Mouse (Mus musculus) forebrain, embryonic 16.5 days (tissue): Measurements from ENCODE around the gene Slc5a11. TPM values are rescaled to one million over a fixed set of nuclear protein-coding genes. Genes with fewer than 3 reads are reported as not detected.

Experiments used
- ATAC-seq: fragments of 200-750 bp; cut with Nextera tagmentation; 2 replicates; pipeline ENCODE4 v1.8.0; 2017; ENCODE audit warnings: mild to moderate bottlenecking, moderate library complexity
- H3K27ac ChIP-seq: fragments of 300-500 bp; sonication (generic); 2 replicates; pipeline ENCODE4 v1.5.1; 2014; ENCODE audit warnings: low read length, control low read depth
- H3K27me3 ChIP-seq: fragments of 300-500 bp; sonication (generic); replicated peaks from 2 replicates; pipeline ENCODE4 v1.6.1; 2014; ENCODE audit warnings: low read length; ENCODE audit not compliant: control insufficient read depth, insufficient read depth
- H3K36me3 ChIP-seq: fragments of 300-500 bp; sonication (generic); 2 replicates; pipeline ENCODE4 v1.6.1; 2014; ENCODE audit not compliant: control insufficient read depth, insufficient read depth
- H3K4me1 ChIP-seq: fragments of 300-500 bp; sonication (generic); replicated peaks from 2 replicates; pipeline ENCODE4 v1.6.1; 2014; ENCODE audit warnings: low read length; ENCODE audit not compliant: control insufficient read depth, insufficient read depth
- H3K4me2 ChIP-seq: fragments of 300-500 bp; sonication (generic); 2 replicates; pipeline ENCODE4 v1.6.1; 2014; ENCODE audit warnings: mild to moderate bottlenecking, low read length, control low read depth
- H3K4me3 ChIP-seq: fragments of 300-500 bp; sonication (generic); replicated peaks from 2 replicates; pipeline ENCODE4 v1.5.1; 2014; ENCODE audit warnings: mild to moderate bottlenecking, low read length, control low read depth
- H3K9ac ChIP-seq: fragments of 300-500 bp; sonication (generic); replicated peaks from 2 replicates; pipeline ENCODE4 v1.6.1; 2014; ENCODE audit warnings: low read depth, low read length, control low read depth
- H3K9me3 ChIP-seq: fragments of 300-500 bp; sonication (generic); 2 replicates; pipeline ENCODE4 v1.6.1; 2016; ENCODE audit warnings: low read length; ENCODE audit not compliant: control insufficient read depth
- WGBS: fragments of 180-500 bp; shearing (Covaris S2); extraction: QIAGEN DNeasy Blood & Tissue Kit; methylation state at CpG from one replicate; pipeline ENCODE4 v1.1.7; 2014; 5-methylcytosine and 5-hydroxymethylcytosine counted together
- polyA plus RNA-seq: library from polyadenylated mRNA; unstranded; fragments of >200 nt; fragmentation: Nextera tagmentation; extraction: Ambion mirVana; gene quantifications from 2 replicates; pipeline ENCODE4 v1.2.1, GENCODE M21; 2015

Slc5a11 gene
- polyA plus RNA-seq, 1 experiment from 2014 or later: 0.75 TPM

DNA sequence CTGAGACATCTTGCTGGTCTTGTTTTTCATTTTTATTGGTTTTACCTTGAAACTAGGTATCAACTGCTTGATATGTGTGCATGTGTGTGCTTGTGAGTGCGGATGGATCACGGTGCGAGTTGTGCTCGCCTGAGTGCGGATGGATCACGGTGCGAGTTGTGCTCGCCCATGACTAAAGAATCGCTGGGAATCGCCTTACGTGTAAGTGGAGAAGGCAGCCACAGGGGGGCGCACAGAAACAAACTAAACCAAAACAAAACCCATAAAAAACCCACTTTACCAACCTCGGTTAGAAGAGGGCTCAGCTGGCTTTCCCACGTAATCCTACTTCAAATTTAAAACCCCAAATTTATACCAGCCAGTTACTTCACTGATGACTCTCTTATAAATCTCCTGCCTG is 9.3 kb upstream of the Slc5a11 start:
- H3K36me3 ChIP-seq: no peaks in the 10 kb centered on the region
- no peak overlapping the region for H3K27ac ChIP-seq
- no peaks in the 10 kb centered on the region for H3K4me1 ChIP-seq
- H3K4me3 ChIP-seq: no peak overlapping the region
- ATAC-seq: no peak
- no peaks in the 10 kb centered on the region for H3K27me3 ChIP-seq
- WGBS: 33% methylated on average over 14 of the region's 14 CpGs
- H3K9ac ChIP-seq: no peak overlapping the region
- H3K9me3 ChIP-seq: no peaks in the 10 kb centered on the region
- H3K4me2 ChIP-seq: no peak overlapping the region

DNA sequence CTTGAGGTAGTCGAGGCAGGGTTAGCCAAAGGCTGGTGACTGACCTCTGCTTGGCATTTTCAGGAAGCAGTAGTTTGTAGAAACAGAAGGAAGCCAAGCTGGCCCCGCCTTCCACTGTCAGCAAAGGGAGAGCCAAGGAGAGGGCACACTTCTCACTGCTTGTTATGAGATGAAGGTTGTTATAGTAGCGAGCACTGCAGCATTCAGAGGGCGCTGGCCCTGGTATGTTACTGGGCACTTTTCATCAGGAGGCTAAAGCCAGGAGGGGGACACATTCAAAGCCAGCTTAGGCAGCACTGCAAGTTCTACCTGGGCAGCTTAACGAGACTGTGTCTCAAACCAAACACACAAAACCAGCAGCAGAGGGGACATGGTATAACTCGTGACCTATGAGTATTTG is 7.0 kb upstream of the Slc5a11 start:
- Histone ChIP-seq H3K4me1 (no peaks in the 10 kb centered on the region), H3K9me3 (no peaks in the 10 kb centered on the region), H3K27ac (no peak overlapping the region), H3K9ac (no peak overlapping the region), H3K4me3 (no peak overlapping the region), H3K4me2 (no peak overlapping the region), H3K27me3 (no peaks in the 10 kb centered on the region), H3K36me3 (no peaks in the 10 kb centered on the region)
- ATAC-seq: no peak
- WGBS: 73% methylated on average over 6 of the region's 6 CpGs

DNA sequence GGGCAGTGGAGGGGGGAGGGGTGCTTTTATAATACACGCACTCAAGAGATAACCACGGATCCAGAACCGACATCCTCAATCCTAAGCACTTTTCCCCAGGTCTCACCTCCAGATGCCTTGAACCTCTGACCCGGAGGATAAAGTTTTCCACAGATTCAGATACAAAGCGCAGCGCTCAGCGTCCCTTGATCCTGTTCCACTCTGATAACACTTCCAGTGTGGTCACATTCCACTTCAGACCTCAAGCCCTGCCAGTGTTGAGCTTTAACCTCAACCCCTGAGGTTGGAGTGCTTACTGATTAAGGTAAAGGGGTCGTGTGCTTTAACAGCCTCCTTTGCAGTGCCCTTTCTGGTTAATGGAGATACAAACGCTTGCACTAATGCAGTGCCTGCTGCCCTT is 4.7 kb upstream of the Slc5a11 start:
- no peak overlapping the region for H3K4me3 ChIP-seq
- no peaks in the 10 kb centered on the region for H3K36me3 ChIP-seq
- no peak overlapping the region for H3K27ac ChIP-seq
- WGBS: 76% methylated on average over 9 of the region's 9 CpGs
- no peaks in the 10 kb centered on the region for H3K27me3 ChIP-seq
- H3K9me3 ChIP-seq: no peaks in the 10 kb centered on the region
- no peak for ATAC-seq
- H3K4me1 ChIP-seq: no peaks in the 10 kb centered on the region
- H3K9ac ChIP-seq: no peak overlapping the region
- H3K4me2 ChIP-seq: no peak overlapping the region

DNA sequence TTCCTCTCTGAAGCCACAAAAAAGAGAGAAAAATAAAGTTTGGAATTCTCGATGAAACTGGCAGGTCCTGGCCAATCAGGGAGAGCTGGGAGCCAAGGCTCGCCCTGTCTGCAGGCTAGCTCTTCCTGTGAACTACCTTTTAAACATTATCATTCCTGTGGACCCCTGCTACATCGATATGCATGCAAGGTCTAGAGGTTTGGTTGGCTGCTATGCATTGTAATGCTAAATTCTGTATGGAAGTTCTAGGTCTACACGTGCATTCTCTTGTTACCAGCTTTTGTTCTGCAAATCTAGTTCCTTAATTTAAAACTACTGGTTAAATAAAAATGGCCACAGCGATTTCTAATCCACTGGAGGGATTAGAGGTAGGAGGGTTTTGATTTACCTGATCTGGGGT is 3.1 kb upstream of the Slc5a11 start:
- H3K36me3 ChIP-seq: no peaks in the 10 kb centered on the region

DNA sequence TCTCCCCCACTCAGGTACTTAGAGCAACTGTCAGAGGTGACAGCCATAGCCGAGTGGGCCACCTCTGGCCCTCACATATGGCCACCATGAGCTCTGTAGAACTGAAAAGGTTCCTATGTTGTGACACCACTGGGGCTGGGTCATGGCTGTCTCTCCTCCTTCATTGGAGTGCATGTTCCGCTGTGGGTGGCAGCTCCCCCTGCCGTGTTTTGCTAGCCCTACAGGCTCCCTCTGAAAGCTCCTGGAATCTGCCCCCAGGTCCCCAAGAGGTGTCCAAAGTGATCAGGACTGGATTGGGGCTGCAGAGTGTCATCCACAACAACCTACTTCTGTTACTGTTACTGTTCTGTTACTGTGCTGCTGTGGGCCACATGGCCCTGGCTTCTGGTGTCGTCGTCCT is 2.3 kb upstream of the Slc5a11 start:
- ATAC-seq: no peak
- WGBS: 85% methylated on average over 5 of the region's 5 CpGs

More for the DNA sequence above, 3.1 kb upstream of the Slc5a11 start:
- WGBS: 44% methylated on average over 5 of the region's 5 CpGs
- no peak overlapping the region for H3K27ac ChIP-seq
- ATAC-seq: no peak
- no peak overlapping the region for H3K4me2 ChIP-seq
- no peak overlapping the region for H3K4me3 ChIP-seq
- no peaks in the 10 kb centered on the region for H3K27me3 ChIP-seq
- H3K9me3 ChIP-seq: no peaks in the 10 kb centered on the region
- no peak overlapping the region for H3K9ac ChIP-seq
- no peaks in the 10 kb centered on the region for H3K4me1 ChIP-seq

DNA sequence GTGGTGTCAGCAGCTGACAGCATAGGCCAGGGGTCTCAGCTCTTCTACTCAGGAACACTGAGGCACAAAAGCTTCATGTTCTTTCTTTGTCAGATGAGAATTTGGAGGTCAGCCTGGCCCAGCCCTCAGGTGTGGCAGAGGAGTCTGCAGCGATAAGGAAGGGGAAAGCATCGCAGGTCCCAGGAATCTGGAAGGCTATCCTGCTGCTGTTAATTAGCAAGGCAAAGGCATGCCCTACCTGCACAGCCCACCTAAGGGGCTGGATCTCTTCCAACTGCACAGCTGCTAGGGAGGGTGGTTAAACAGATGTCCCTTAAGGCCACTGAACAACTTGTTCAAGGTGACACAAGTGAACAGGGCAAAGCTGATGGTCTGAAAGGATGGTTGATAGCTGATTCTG is 558 bp downstream of the Slc5a11 start:
- Histone ChIP-seq H3K4me3 (no peak overlapping the region), H3K4me2 (no peak overlapping the region), H3K9ac (no peak overlapping the region), H3K27me3 (no peaks in the 10 kb centered on the region), H3K4me1 (no peaks in the 10 kb centered on the region), H3K36me3 (no peaks in the 10 kb centered on the region), H3K9me3 (no peaks in the 10 kb centered on the region), H3K27ac (no peak overlapping the region)
- ATAC-seq: no peak
- WGBS: 56% methylated on average over 2 of the region's 2 CpGs

More for the DNA sequence above, 2.3 kb upstream of the Slc5a11 start:
- Histone ChIP-seq H3K4me1 (no peaks in the 10 kb centered on the region), H3K27ac (no peak overlapping the region), H3K36me3 (no peaks in the 10 kb centered on the region), H3K27me3 (no peaks in the 10 kb centered on the region), H3K9me3 (no peaks in the 10 kb centered on the region), H3K9ac (no peak overlapping the region), H3K4me3 (no peak overlapping the region), H3K4me2 (no peak overlapping the region)

DNA sequence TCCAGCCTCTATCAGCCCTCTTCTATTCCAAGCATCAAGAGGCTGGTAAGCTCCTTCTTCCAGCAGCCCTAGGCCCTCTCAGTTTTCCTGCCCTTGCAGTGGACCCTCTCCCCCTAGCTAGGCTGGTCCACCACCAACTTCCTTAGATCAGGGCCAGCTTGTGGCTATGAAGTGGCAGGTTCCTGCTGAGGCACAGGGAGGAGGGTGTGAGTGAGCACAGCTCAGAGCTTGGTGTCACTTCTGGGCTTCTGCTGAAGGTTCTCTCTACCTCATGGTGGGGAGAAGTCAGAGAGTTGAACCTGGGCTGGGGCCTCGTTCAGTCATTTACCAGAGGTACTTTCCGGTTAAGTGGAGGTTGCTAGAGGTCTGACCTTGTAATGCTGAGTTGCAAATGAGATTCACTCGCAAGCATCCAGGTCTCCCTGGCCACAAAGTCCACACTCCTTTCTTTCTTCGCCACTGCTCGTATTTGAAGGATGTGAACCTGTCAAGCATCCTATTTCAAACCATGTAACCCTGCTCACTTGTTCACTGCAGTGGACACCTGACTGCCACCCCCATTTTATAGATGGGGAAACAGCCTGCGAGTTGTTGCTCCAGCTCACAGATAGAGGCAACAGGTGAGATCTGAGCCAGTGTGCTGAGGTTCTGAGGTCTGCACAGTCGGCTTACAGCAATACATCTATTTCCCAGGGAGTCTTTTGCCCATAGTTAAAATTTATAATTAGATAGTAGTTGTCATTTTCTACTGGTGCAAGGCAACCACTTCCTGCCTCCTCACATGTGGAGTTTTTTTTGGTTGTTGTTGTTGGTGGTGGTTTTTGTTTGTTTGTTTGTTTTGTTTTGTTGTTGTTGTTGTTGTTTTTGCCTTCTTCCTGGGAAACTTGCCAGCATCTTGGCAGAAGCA is 3.1 kb downstream of the Slc5a11 start:
- no peak for ATAC-seq
- no peaks in the 10 kb centered on the region for H3K9me3 ChIP-seq
- H3K36me3 ChIP-seq: no peaks in the 10 kb centered on the region
- no peak overlapping the region for H3K4me3 ChIP-seq
- 82% methylated on average over 7 of the region's 7 CpGs for WGBS
- no peaks in the 10 kb centered on the region for H3K27me3 ChIP-seq
- no peak overlapping the region for H3K27ac ChIP-seq
- H3K4me1 ChIP-seq: no peaks in the 10 kb centered on the region
- H3K9ac ChIP-seq: no peak overlapping the region
- H3K4me2 ChIP-seq: no peak overlapping the region

DNA sequence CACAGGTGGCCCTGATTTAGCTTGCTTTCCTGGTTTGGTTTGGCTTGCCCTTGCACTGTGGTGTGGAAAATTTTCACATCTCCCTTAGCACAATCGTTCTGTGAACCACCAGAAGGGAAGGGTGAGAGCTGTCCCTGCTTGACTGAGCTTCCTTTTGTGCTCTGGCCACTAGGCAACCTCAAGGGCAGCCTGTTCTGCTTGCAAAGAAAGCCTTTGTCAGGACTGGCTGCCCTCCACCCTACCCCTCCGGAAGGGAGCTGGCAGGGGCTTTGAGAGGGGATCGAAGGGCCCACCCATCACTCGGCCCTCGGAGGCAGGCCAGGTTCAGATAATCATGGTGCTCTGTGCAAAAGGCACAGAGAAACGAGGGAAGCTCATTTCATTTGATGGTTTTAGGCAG is 4.0 kb downstream of the Slc5a11 start:
- no peak overlapping the region for H3K4me2 ChIP-seq
- WGBS: 17% methylated on average over 6 of the region's 6 CpGs
- no peak overlapping the region for H3K4me3 ChIP-seq
- H3K27me3 ChIP-seq: no peaks in the 10 kb centered on the region
- H3K27ac ChIP-seq: no peak overlapping the region
- H3K9ac ChIP-seq: no peak overlapping the region
- no peaks in the 10 kb centered on the region for H3K36me3 ChIP-seq
- no peaks in the 10 kb centered on the region for H3K9me3 ChIP-seq
- no peak for ATAC-seq
- no peaks in the 10 kb centered on the region for H3K4me1 ChIP-seq

DNA sequence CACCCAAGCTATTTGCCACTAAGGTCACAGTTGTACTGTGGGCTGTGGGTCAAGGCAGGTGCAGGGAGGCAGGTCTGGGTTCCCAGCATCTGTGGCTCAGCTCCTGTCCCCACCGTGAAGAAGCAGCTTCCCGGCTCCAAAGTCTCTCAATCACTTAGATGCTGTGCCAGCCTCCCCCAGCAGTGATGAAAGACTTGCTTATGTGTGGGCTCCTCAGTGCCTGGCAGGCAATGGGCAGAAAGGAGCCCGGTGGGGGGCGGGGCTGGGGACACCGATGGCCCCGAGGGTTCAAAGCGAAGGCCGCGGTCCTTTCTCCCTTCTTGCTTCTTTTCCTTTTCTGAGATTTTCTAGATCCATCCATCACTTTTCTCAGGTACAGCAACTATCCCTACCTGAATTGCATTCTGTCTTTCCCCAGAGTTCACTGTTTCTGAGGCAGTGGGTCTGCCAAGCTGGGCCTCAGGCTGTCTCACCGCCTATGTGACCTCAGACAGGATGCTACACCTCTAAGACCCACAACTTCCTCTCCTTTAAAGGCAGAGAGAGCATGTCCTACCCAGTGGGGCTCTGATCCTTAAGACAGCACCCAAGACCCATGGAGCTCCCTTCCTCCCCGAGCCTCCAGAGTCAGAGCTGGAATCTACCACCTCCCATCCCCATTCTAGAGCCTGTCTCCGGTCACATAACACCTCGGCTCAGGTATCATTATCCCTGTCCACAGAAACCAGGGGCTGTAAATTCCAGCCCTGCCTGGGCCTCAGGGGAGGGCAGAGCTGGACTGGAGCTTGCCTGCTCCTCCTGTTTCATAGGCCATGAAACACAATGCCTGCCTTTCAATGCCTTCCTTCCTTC is 5.4 kb downstream of the Slc5a11 start:
- Histone ChIP-seq H3K4me2 (no peak overlapping the region), H3K27me3 (no peaks in the 10 kb centered on the region), H3K9me3 (no peaks in the 10 kb centered on the region), H3K27ac (no peak overlapping the region), H3K4me3 (no peak overlapping the region), H3K9ac (no peak overlapping the region), H3K4me1 (no peaks in the 10 kb centered on the region), H3K36me3 (no peaks in the 10 kb centered on the region)
- WGBS: 81% methylated on average over 13 of the region's 13 CpGs
- ATAC-seq: no peak
